Mouse (Mus musculus) small intestine, adult 2 months (tissue): ENCODE measurements around the gene Nphs1.

ENCODE experiments used
- CTCF ChIP-seq: fragments of 200-500 bp; IDR thresholded peaks from 2 replicates; pipeline ENCODE4 v1.5.1; 2012; ENCODE audit warnings: low read depth, mild to moderate bottlenecking, control low read depth, inconsistent platforms, low read length, moderate library complexity, mixed read lengths; ENCODE audit not compliant: insufficient replicate concordance, insufficient read length; ENCODE audit errors: extremely low read depth
- POLR2A ChIP-seq: fragments of 200-500 bp; IDR thresholded peaks from 2 replicates; pipeline ENCODE4 v1.6.1; 2012; ENCODE audit warnings: low read depth, mild to moderate bottlenecking, control low read depth, inconsistent platforms, low read length, moderate library complexity

GRCm38 (mm10) chr7:30463996-30464395 is 5.9 kb downstream of the Nphs1 start:
- TF ChIP-seq CTCF (no peak), POLR2A (no peak)
